Mouse (Mus musculus) liver, postnatal 0 days (tissue): Measurements from ENCODE around the gene Fam83g. TPM values are rescaled to one million over a fixed set of nuclear protein-coding genes. Genes with fewer than 3 reads are reported as not detected.

Experiments
- ATAC-seq: fragments of 200-750 bp; cut with Nextera tagmentation; 2 replicates; pipeline ENCODE4 v1.8.0; 2017; ENCODE audit warnings: mild to moderate bottlenecking, moderate library complexity
- DNase-seq: peaks from one replicate; pipeline ENCODE4 v3.0.0-alpha.2; 2016
- H3K27ac ChIP-seq: fragments of 300-500 bp; sonication (generic); 2 replicates; pipeline ENCODE4 v1.5.1; 2014; ENCODE audit warnings: antibody characterized with exemption, moderate library complexity, mild to moderate bottlenecking, low read depth
- H3K27me3 ChIP-seq: fragments of 300-500 bp; sonication (generic); 2 replicates; pipeline ENCODE4 v1.6.1; 2014; ENCODE audit warnings: low read length, control low read depth, mixed read lengths; ENCODE audit not compliant: insufficient read depth
- H3K36me3 ChIP-seq: fragments of 300-500 bp; sonication (generic); replicated peaks from 2 replicates; pipeline ENCODE4 v1.6.1; 2014; ENCODE audit warnings: mild to moderate bottlenecking, control low read depth, low read length, moderate library complexity, mixed read lengths; ENCODE audit not compliant: insufficient read depth
- H3K4me1 ChIP-seq: fragments of 300-500 bp; sonication (generic); 2 replicates; pipeline ENCODE4 v1.6.1; 2014; ENCODE audit warnings: antibody characterized with exemption, mild to moderate bottlenecking, control low read depth; ENCODE audit not compliant: insufficient read depth
- H3K4me2 ChIP-seq: fragments of 300-500 bp; sonication (generic); 2 replicates; pipeline ENCODE4 v1.6.1; 2014; ENCODE audit warnings: low read depth, mild to moderate bottlenecking, low read length, moderate library complexity, mixed read lengths
- H3K4me3 ChIP-seq: fragments of 300-500 bp; sonication (generic); 2 replicates; pipeline ENCODE4 v1.5.1; 2014; ENCODE audit warnings: low read depth, low read length
- H3K9ac ChIP-seq: fragments of 300-500 bp; sonication (generic); replicated peaks from 2 replicates; pipeline ENCODE4 v1.6.1; 2014; ENCODE audit warnings: mild to moderate bottlenecking, moderate library complexity
- H3K9me3 ChIP-seq: fragments of 300-500 bp; sonication (generic); 2 replicates; pipeline ENCODE4 v1.6.1; 2016; ENCODE audit warnings: mild to moderate bottlenecking, control low read depth, low read length, mixed read lengths
- CTCF ChIP-seq: sonication (generic); IDR thresholded peaks from 2 replicates; pipeline ENCODE4 v1.5.1; 2016; ENCODE audit warnings: antibody characterized with exemption, low read depth
- EP300 ChIP-seq: IDR thresholded peaks from 2 replicates; pipeline ENCODE4 v1.6.1; 2016; ENCODE audit warnings: antibody characterized with exemption, low read depth, mild to moderate bottlenecking
- WGBS: fragments of 180-500 bp; shearing (Covaris S2); extraction: QIAGEN DNeasy Blood & Tissue Kit; methylation state at CpG from one replicate; pipeline ENCODE4 v1.1.7; 2014; ENCODE audit not compliant: insufficient replicate concordance; 5-methylcytosine and 5-hydroxymethylcytosine counted together
- polyA plus RNA-seq: library from polyadenylated mRNA; unstranded; fragments of >200 nt; fragmentation: Nextera tagmentation; extraction: Ambion mirVana; gene quantifications from 2 replicates; pipeline ENCODE4 v1.2.1, GENCODE M21; 2015

Fam83g gene
- polyA plus RNA-seq, 1 experiment from 2014 or later = 2.2 TPM

GRCm38 (mm10) chr11:61662189-61662588 is 21.7 kb upstream of the Fam83g start:
- WGBS = 87% methylated on average over 5 of the region's 5 CpGs
- no peak overlapping the region for H3K9ac ChIP-seq
- H3K4me1 ChIP-seq = peaks cover 6% of the 10 kb centered on the region
- no peaks in the 10 kb centered on the region for H3K27me3 ChIP-seq
- no peaks in the 10 kb centered on the region for H3K36me3 ChIP-seq
- no peak overlapping the region for H3K4me2 ChIP-seq
- ATAC-seq (no peak), DNase-seq (no peak)
- H3K27ac ChIP-seq = no peak overlapping the region
- TF ChIP-seq EP300 (no peak), CTCF (no peak)
- no peak overlapping the region for H3K4me3 ChIP-seq
- no peaks in the 10 kb centered on the region for H3K9me3 ChIP-seq

- no peaks in the 10 kb centered on the region for H3K27me3 ChIP-seq
- H3K9me3 ChIP-seq = no peaks in the 10 kb centered on the region
- H3K36me3 ChIP-seq = no peaks in the 10 kb centered on the region
- ATAC-seq (no peak), DNase-seq (no peak)
- H3K4me2 ChIP-seq = no peak overlapping the region
- H3K9ac ChIP-seq = no peak overlapping the region
- no peaks in the 10 kb centered on the region for H3K4me1 ChIP-seq
- H3K27ac ChIP-seq = no peak overlapping the region
- TF ChIP-seq CTCF (no peak), EP300 (no peak)
- no peak overlapping the region for H3K4me3 ChIP-seq
- 76% methylated on average over 4 of the region's 4 CpGs for WGBS
Observed at GRCm38 (mm10) chr11:61665401-61665800, 18.5 kb upstream of the Fam83g start.

- peak; percentile 88 for TF ChIP-seq CTCF
- TF ChIP-seq EP300 = no peak
- no peaks in the 10 kb centered on the region for H3K4me1 ChIP-seq
- no peak overlapping the region for H3K4me2 ChIP-seq
- no peak overlapping the region for H3K27ac ChIP-seq
- no peaks in the 10 kb centered on the region for H3K36me3 ChIP-seq
- H3K9ac ChIP-seq = no peak overlapping the region
- no peak overlapping the region for H3K4me3 ChIP-seq
- 65% methylated on average over 7 of the region's 7 CpGs for WGBS
- ATAC-seq (peak; percentile 51; the same call in 1 of the 2 replicates), DNase-seq (peak; percentile 55)
- H3K9me3 ChIP-seq = no peaks in the 10 kb centered on the region
- no peaks in the 10 kb centered on the region for H3K27me3 ChIP-seq
Observed at GRCm38 (mm10) chr11:61665991-61666799, 17.7 kb upstream of the Fam83g start.

- 77% methylated on average over 5 of the region's 5 CpGs for WGBS
- ATAC-seq (no peak), DNase-seq (no peak)
- Histone ChIP-seq H3K36me3 (no peaks in the 10 kb centered on the region), H3K27me3 (no peaks in the 10 kb centered on the region), H3K27ac (no peak overlapping the region), H3K4me2 (no peak overlapping the region), H3K4me3 (no peak overlapping the region), H3K4me1 (no peaks in the 10 kb centered on the region), H3K9me3 (no peaks in the 10 kb centered on the region), H3K9ac (no peak overlapping the region)
- TF ChIP-seq CTCF (no peak), EP300 (no peak)
Observed at GRCm38 (mm10) chr11:61667248-61667647, 16.6 kb upstream of the Fam83g start.

GRCm38 (mm10) chr11:61667782-61668181 is 16.1 kb upstream of the Fam83g start:
- Histone ChIP-seq H3K27ac (no peak overlapping the region), H3K9me3 (no peaks in the 10 kb centered on the region), H3K36me3 (no peaks in the 10 kb centered on the region), H3K27me3 (no peaks in the 10 kb centered on the region), H3K4me3 (no peak overlapping the region), H3K4me1 (no peaks in the 10 kb centered on the region), H3K9ac (no peak overlapping the region), H3K4me2 (no peak overlapping the region)
- TF ChIP-seq EP300 (no peak), CTCF (no peak)
- WGBS = 77% methylated on average over 5 of the region's 5 CpGs
- no peak for DNase-seq
- no peak for ATAC-seq

GRCm38 (mm10) chr11:61669492-61670490 is 14.1 kb upstream of the Fam83g start:
- Histone ChIP-seq H3K4me2 (no peak overlapping the region), H3K27ac (no peak overlapping the region), H3K36me3 (no peaks in the 10 kb centered on the region), H3K4me1 (no peaks in the 10 kb centered on the region), H3K9me3 (no peaks in the 10 kb centered on the region), H3K4me3 (no peak overlapping the region), H3K27me3 (peaks cover 10% of the 10 kb centered on the region; the same call in 1 of the 2 replicates), H3K9ac (no peak overlapping the region)
- ATAC-seq (no peak), DNase-seq (no peak)
- no peak for TF ChIP-seq CTCF
- TF ChIP-seq EP300 = no peak
- WGBS = 61% methylated on average over 14 of the region's 14 CpGs
